Mouse (Mus musculus) lung, postnatal 0 days (tissue): ENCODE results near the gene Frmd4a.

Experiments
- CTCF ChIP-seq: IDR thresholded peaks from 2 replicates; pipeline ENCODE4 v1.5.1; 2016; ENCODE audit warnings: antibody characterized with exemption, mild to moderate bottlenecking
- EP300 ChIP-seq: IDR thresholded peaks from 2 replicates; pipeline ENCODE4 v1.6.1; 2016; ENCODE audit warnings: antibody characterized with exemption, mild to moderate bottlenecking, control low read depth

- TF ChIP-seq CTCF: no peak
- no peak for TF ChIP-seq EP300
Measured at GRCm38 (mm10) chr2:4285693-4286291, 268.3 kb downstream of the Frmd4a start.
